Mouse (Mus musculus) lung, adult 2 months (tissue): ENCODE measurements around the gene 4931429L15Rik. TPM values are rescaled to one million over a fixed set of nuclear protein-coding genes. Genes with fewer than 3 reads are reported as not detected.
A peak's percentile ranks its signal among the peaks of the same experiment; 100 is the strongest.

Experiments used
- DNase-seq: peaks from one replicate; pipeline ENCODE4 v3.0.0; 2022
- H3K4me1 ChIP-seq: fragments of 200-500 bp; 2 replicates; pipeline ENCODE4 v1.6.1; 2011; ENCODE audit warnings: low read length; ENCODE audit not compliant: control insufficient read depth, insufficient read depth
- H3K4me3 ChIP-seq: fragments of 200-500 bp; replicated peaks from 2 replicates; pipeline ENCODE3; 2011; ENCODE audit warnings: low read depth, mild to moderate bottlenecking, control low read depth, low read length; ENCODE audit errors: extremely low read depth
- CTCF ChIP-seq: fragments of 200-500 bp; IDR thresholded peaks from 2 replicates; pipeline ENCODE4 v1.5.1; 2011; ENCODE audit warnings: mild to moderate bottlenecking, low read length, control low read depth; ENCODE audit not compliant: insufficient read depth
- POLR2A ChIP-seq: fragments of 200-500 bp; IDR thresholded peaks from 2 replicates; pipeline ENCODE4 v1.6.1; 2011; ENCODE audit warnings: low read depth, mild to moderate bottlenecking, control low read depth, low read length, borderline replicate concordance; ENCODE audit errors: extremely low read depth
- WGBS: fragments of 180-500 bp; shearing (Covaris S2); methylation state at CpG from one replicate; pipeline ENCODE4 v1.1.7; 2018; 5-methylcytosine and 5-hydroxymethylcytosine counted together
- polyA plus RNA-seq: library from polyadenylated mRNA; depleted of rRNA; stranded (reverse); fragments of >200 nt; gene quantifications from 2 replicates; pipeline ENCODE4 v1.2.3, GENCODE M21; 2012

Gene 4931429L15Rik
- polyA plus RNA-seq, 1 experiment: not detected

DNA sequence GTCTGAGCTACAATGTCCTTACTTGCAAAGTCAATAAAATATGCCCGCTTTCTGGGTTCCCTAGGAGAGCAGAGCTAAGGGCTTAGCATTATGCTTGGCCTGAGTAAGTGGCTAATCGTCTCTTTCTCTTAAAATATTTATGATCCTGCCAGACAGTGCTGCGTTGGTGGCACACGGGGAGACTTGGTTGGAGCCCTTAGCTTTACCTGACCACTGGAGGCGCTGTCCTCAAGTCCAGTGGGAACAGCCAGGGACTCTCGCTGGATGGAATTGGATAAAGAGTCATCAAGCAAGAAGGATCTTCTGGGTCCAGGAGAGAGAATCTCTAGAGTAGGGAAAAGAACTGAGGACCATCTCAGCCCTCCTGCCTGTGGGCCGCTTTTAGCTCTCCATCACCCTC, 10.7 kb downstream of the 4931429L15Rik start:
- DNase-seq: peak; percentile 12
- Histone ChIP-seq H3K4me3 (no peak overlapping the region), H3K4me1 (no peaks in the 10 kb centered on the region)
- TF ChIP-seq POLR2A (no peak), CTCF (peak; percentile 37; the same call in 1 of the 2 replicates)
- 16% methylated on average over 7 of the region's 7 CpGs for WGBS

GRCm38 (mm10) chr9:46302142-46302541, 17.6 kb downstream of the 4931429L15Rik start:
- DNase-seq: peak; percentile 20
- Histone ChIP-seq H3K4me3 (no peak overlapping the region), H3K4me1 (no peaks in the 10 kb centered on the region)
- no peak for TF ChIP-seq POLR2A
- peak; percentile 95 for TF ChIP-seq CTCF
- 12% methylated on average over 2 of the region's 2 CpGs for WGBS

- WGBS: 78% methylated on average over 4 of the region's 4 CpGs
- no peak for TF ChIP-seq POLR2A
- no peak for TF ChIP-seq CTCF
- Histone ChIP-seq H3K4me3 (no peak overlapping the region), H3K4me1 (no peaks in the 10 kb centered on the region)
- DNase-seq: no peak
Measured at GRCm38 (mm10) chr9:46298381-46298780, 21.4 kb downstream of the 4931429L15Rik start.

DNA sequence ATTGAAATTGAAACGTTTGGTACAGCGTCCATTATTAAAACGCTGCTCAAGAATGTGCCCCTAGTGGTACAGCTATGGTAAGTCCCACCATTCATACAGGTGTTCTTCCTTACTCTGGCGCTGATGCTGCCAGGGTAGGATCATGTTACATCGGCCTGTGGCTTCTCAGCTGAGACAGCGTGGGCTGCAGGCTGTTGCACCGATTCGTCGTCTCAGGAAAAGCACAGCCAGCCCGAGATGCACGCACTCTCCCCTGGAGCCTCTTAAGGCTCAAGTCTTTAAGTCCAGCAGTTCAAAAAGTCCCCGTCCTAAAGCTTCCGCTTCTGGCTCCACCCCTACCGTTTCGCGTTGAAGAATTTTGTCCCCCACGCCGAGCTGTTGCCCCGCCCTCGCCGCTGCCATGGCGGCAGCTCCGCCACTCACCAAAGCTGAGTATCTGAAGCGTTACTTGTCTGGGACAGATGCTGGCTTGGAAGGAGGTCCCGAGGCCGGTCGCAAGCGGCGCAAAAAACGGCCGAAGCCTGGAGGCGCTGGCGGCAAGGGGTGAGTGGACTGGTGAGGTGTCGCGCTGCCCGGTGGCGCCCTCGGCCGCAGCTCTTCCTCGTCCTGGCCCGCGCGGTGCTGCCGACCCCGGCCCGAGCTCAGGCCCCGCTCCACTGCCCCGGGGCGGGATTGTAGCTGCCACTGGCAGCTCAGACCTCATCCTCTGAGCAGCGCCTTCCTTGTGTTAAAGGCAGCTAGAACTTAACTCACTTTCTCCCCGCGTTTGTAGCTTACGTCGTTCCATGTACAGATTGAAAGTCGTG, 37.0 kb downstream of the 4931429L15Rik start, which contains the start of gene Bud13:
TSS of gene Bud13 (plus strand) at position 378 of the 806 bp plus-strand sequence.
- WGBS: under 1% methylated on average over 55 of the region's 55 CpGs
- DNase-seq: peak; percentile 97
- Histone ChIP-seq H3K4me1 (peaks cover 3% of the 10 kb centered on the region; the same call in 1 of the 2 replicates), H3K4me3 (peak within 1 kb of the TSS; percentile 75)
- peak; percentile 83 for TF ChIP-seq POLR2A
- no peak for TF ChIP-seq CTCF

DNA sequence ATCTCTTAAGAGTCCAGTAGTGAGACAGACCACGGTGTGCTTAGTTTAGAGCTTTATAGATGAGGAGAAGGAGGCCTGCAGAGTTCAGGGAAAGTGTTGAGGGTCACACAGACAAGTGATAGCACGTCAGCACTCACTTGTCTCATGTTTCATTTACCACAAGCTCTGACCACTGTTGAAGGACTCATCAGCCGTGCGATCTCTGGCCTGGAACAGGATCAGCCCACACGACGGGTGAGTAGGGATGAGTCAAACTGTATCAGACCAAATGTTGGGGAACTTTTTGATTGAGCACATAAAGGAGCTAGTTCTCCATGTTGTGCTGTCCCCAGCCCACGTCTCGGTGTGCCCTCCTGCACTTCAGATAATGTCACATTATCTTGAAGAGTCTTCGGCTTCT, 45.3 kb downstream of the 4931429L15Rik start:
- Histone ChIP-seq H3K4me3 (no peak overlapping the region), H3K4me1 (peaks cover 6% of the 10 kb centered on the region)
- WGBS: 76% methylated on average over 9 of the region's 9 CpGs
- TF ChIP-seq CTCF: no peak
- no peak for TF ChIP-seq POLR2A
- DNase-seq: no peak

GRCm38 (mm10) chr9:46272677-46273454, 46.9 kb downstream of the 4931429L15Rik start, which contains the start of gene Zpr1:
TSS of gene Zpr1 (plus strand) at chr9:46273064.
- H3K4me3 ChIP-seq: peak within 1 kb of the TSS; percentile 94
- peaks cover 6% of the 10 kb centered on the region for H3K4me1 ChIP-seq
- 4% methylated on average over 45 of the region's 45 CpGs for WGBS
- DNase-seq: peak; percentile 84
- peak; percentile 49; the same call in 1 of the 2 replicates for TF ChIP-seq POLR2A
- TF ChIP-seq CTCF: no peak

GRCm38 (mm10) chr9:46272070-46272469, 47.7 kb downstream of the 4931429L15Rik start:
- DNase-seq: no peak
- Histone ChIP-seq H3K4me3 (no peak overlapping the region), H3K4me1 (peaks cover 6% of the 10 kb centered on the region)
- TF ChIP-seq CTCF (no peak), POLR2A (no peak)
- WGBS: 63% methylated on average over 9 of the region's 9 CpGs

GRCm38 (mm10) chr9:46270782-46271181, 49.0 kb downstream of the 4931429L15Rik start:
- 92% methylated on average over 4 of the region's 4 CpGs for WGBS
- DNase-seq: no peak
- H3K4me1 ChIP-seq: peaks cover 6% of the 10 kb centered on the region
- no peak overlapping the region for H3K4me3 ChIP-seq
- TF ChIP-seq POLR2A (no peak), CTCF (no peak)

DNA sequence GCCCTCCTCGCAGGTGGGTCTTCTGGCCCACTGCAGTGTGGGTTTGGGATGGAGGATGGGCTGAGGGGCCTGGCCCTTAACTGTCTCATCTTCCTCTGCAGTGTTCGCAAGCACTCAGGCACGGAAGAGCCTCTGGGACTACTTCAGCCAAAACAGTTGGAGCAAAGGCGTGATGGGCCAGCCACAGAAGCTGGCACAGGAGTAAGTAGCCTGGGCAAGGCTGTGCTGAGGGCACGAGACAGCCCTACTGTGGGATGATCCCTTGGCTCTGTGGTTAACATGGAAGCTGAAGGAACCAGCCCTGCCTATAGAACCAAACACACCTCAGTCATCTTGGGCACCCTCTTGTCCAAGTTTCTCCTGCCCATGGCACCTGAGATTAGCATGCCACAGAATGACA, 50.7 kb downstream of the 4931429L15Rik start:
- TF ChIP-seq CTCF (no peak), POLR2A (no peak)
- Histone ChIP-seq H3K4me1 (peaks cover 6% of the 10 kb centered on the region), H3K4me3 (no peak overlapping the region)
- WGBS: 77% methylated on average over 5 of the region's 5 CpGs
- DNase-seq: no peak
